In genomic region chr10:122029738-122030137, GRCm38 (mm10) we compare ENCODE assay signal across 12 mouse cellular contexts. TPM values are rescaled to one million over a fixed set of nuclear protein-coding genes. Genes with fewer than 3 reads are reported as not detected.
DNase-seq lines count a peak whose midpoint lies in the region; ATAC-seq and TF ChIP-seq lines count a peak whose summit lies in the region.
"Had no signal": no experiment of that assay in that cellular context is flagged by ENCODE, and none has a peak within 500 bp of the region (broad histone marks: within the 10 kb centered on the region; RNA-seq: fewer than 3 reads in every experiment).

No protein-coding gene starts in this region.

- H3K27ac ChIP-seq in forebrain, postnatal 0 days (ENCODE audit: low read depth, low read length), result no peak overlapping the region
- no peak overlapping the region for H3K27ac ChIP-seq in forebrain, embryonic 16.5 days (ENCODE audit: low read length)
- no peak overlapping the region for H3K27ac ChIP-seq in liver, embryonic 16.5 days (ENCODE audit: low read length)
- H3K27ac ChIP-seq in liver, embryonic 11.5 days (ENCODE audit: low read depth, low read length), result no peak overlapping the region
- H3K27ac ChIP-seq in limb, embryonic 15.5 days, result no peak overlapping the region; the same call in 1 of the 2 replicates
- H3K27ac ChIP-seq: macrophage had no signal

- no peaks in the 10 kb centered on the region for H3K36me3 ChIP-seq in forebrain, postnatal 0 days (ENCODE audit: insufficient read depth)
- no peaks in the 10 kb centered on the region for H3K36me3 ChIP-seq in forebrain, embryonic 16.5 days (ENCODE audit: control insufficient read depth, insufficient read depth)
- no peaks in the 10 kb centered on the region for H3K36me3 ChIP-seq in liver, embryonic 16.5 days (ENCODE audit: control insufficient read depth, insufficient read depth)
- no peaks in the 10 kb centered on the region for H3K36me3 ChIP-seq in liver, embryonic 11.5 days (ENCODE audit: control insufficient read depth, insufficient read depth, low read length)
- no peaks in the 10 kb centered on the region for H3K36me3 ChIP-seq in limb, embryonic 15.5 days
- H3K36me3 ChIP-seq: G1E had no signal

- DNase-seq in forebrain, postnatal 0 days, result no peak
- DNase-seq in liver, embryonic 11.5 days (ENCODE audit: low spot score), result no peak
- DNase-seq in urinary bladder, postnatal 25 days (ENCODE audit: low spot score), result no peak
- DNase-seq in right cerebral cortex, postnatal 36 days (ENCODE audit: low spot score in 2 of 2), result no peak
- DNase-seq: cerebellum, postnatal 25 days; gastrocnemius, postnatal 14 days had no signal

- no peak for TF ChIP-seq CTCF in forebrain, postnatal 0 days (IDR thresholded peaks at IDR 0.05; ENCODE audit: low read depth)

- WGBS in forebrain, postnatal 0 days, result 59% methylated on average over 7 of the region's 7 CpGs
- WGBS in forebrain, embryonic 16.5 days, result 59% methylated on average over 7 of the region's 7 CpGs
- WGBS in liver, embryonic 16.5 days (ENCODE audit: insufficient replicate concordance), result 48% methylated on average over 7 of the region's 7 CpGs
- WGBS in liver, embryonic 11.5 days, result 68% methylated on average over 7 of the region's 7 CpGs
- 21% methylated on average over 7 of the region's 7 CpGs for WGBS in limb, embryonic 15.5 days

- H3K9ac ChIP-seq in forebrain, postnatal 0 days, result no peak overlapping the region
- no peak overlapping the region for H3K9ac ChIP-seq in forebrain, embryonic 16.5 days (replicated peaks; ENCODE audit: low read depth, low read length)
- no peak overlapping the region for H3K9ac ChIP-seq in liver, embryonic 16.5 days (ENCODE audit: low read depth, low read length)
- H3K9ac ChIP-seq in liver, embryonic 11.5 days (ENCODE audit: low read depth, low read length), result no peak overlapping the region
- no peak overlapping the region for H3K9ac ChIP-seq in limb, embryonic 15.5 days

- no peak overlapping the region for H3K4me3 ChIP-seq in forebrain, postnatal 0 days (ENCODE audit: low read depth, low read length)
- no peak overlapping the region for H3K4me3 ChIP-seq in forebrain, embryonic 16.5 days (replicated peaks; ENCODE audit: low read length)
- H3K4me3 ChIP-seq in liver, embryonic 16.5 days (ENCODE audit: low read depth, low read length), result no peak overlapping the region
- no peak overlapping the region for H3K4me3 ChIP-seq in liver, embryonic 11.5 days (ENCODE audit: low read depth, low read length)
- H3K4me3 ChIP-seq in limb, embryonic 15.5 days, result no peak overlapping the region

- H3K9me3 ChIP-seq in forebrain, postnatal 0 days (ENCODE audit: low read length), result no peaks in the 10 kb centered on the region
- no peaks in the 10 kb centered on the region for H3K9me3 ChIP-seq in forebrain, embryonic 16.5 days (ENCODE audit: control insufficient read depth, low read length)
- no peaks in the 10 kb centered on the region for H3K9me3 ChIP-seq in liver, embryonic 16.5 days (replicated peaks; ENCODE audit: control insufficient read depth, low read length)
- H3K9me3 ChIP-seq in liver, embryonic 11.5 days (ENCODE audit: control insufficient read depth, low read length), result no peaks in the 10 kb centered on the region
- no peaks in the 10 kb centered on the region for H3K9me3 ChIP-seq in limb, embryonic 15.5 days

- H3K4me1 ChIP-seq in forebrain, postnatal 0 days (ENCODE audit: insufficient read depth), result peaks cover 6% of the 10 kb centered on the region; the same call in 1 of the 2 replicates
- H3K4me1 ChIP-seq in forebrain, embryonic 16.5 days (replicated peaks; ENCODE audit: control insufficient read depth, insufficient read depth, low read length), result peaks cover 15% of the 10 kb centered on the region
- H3K4me1 ChIP-seq in liver, embryonic 16.5 days (ENCODE audit: control insufficient read depth, low read depth, low read length), result no peaks in the 10 kb centered on the region; the same call in 1 of the 2 replicates
- H3K4me1 ChIP-seq in liver, embryonic 11.5 days (replicated peaks; ENCODE audit: control insufficient read depth, insufficient read depth, low read length), result no peaks in the 10 kb centered on the region
- peaks cover 18% of the 10 kb centered on the region for H3K4me1 ChIP-seq in limb, embryonic 15.5 days

- no peak for ATAC-seq in forebrain, postnatal 0 days
- ATAC-seq in forebrain, embryonic 16.5 days, result no peak
- no peak for ATAC-seq in liver, embryonic 16.5 days (ENCODE audit: low read depth)
- ATAC-seq in liver, embryonic 11.5 days (replicated peaks; ENCODE audit: low FRiP score), result no peak
- peak; percentile 27; the same call in 1 of the 2 replicates for ATAC-seq in granulocyte monocyte progenitor cell, adult 5-6 weeks (replicated peaks; ENCODE audit: poor library complexity, severe bottlenecking)
- no peak for ATAC-seq in limb, embryonic 15.5 days (ENCODE audit: insufficient number of reproducible peaks, low FRiP score, low TSS enrichment, low read depth)

- H3K4me2 ChIP-seq in forebrain, postnatal 0 days (ENCODE audit: low read depth), result peak overlapping the region; percentile 10; the same call in 1 of the 2 replicates
- H3K4me2 ChIP-seq in forebrain, embryonic 16.5 days (ENCODE audit: low read length), result no peak overlapping the region
- H3K4me2 ChIP-seq in liver, embryonic 16.5 days (ENCODE audit: low read depth, low read length), result 0 out of 2 replicates have a peak overlapping the region, but pooled peaks have one; percentile 17
- no peak overlapping the region for H3K4me2 ChIP-seq in liver, embryonic 11.5 days
- H3K4me2 ChIP-seq in limb, embryonic 15.5 days, result peak overlapping the region; percentile 19

- no peaks in the 10 kb centered on the region for H3K27me3 ChIP-seq in forebrain, postnatal 0 days (ENCODE audit: insufficient read depth, low read length)
- H3K27me3 ChIP-seq in forebrain, embryonic 16.5 days (replicated peaks; ENCODE audit: control insufficient read depth, insufficient read depth, low read length), result no peaks in the 10 kb centered on the region
- no peaks in the 10 kb centered on the region for H3K27me3 ChIP-seq in liver, embryonic 16.5 days (ENCODE audit: control insufficient read depth, insufficient read depth, low read depth, low read length)
- no peaks in the 10 kb centered on the region for H3K27me3 ChIP-seq in liver, embryonic 11.5 days (replicated peaks; ENCODE audit: control insufficient read depth, insufficient read depth, low read length)
- no peaks in the 10 kb centered on the region for H3K27me3 ChIP-seq in limb, embryonic 15.5 days

RNA-seq across cellular contexts. Expression of gene Srgap1, which starts 17.4 kb away (rescaled TPM):
- total RNA-seq in forebrain, postnatal 0 days (2014; rRNA removed), result 19.4 and 20.2 TPM in 2 replicates
- polyA plus RNA-seq in forebrain, postnatal 0 days (2015; fragmentation: Nextera tagmentation; extraction: Ambion mirVana), result 13.5 and 27.8 TPM in 2 replicates
- polyA plus RNA-seq in forebrain, embryonic 16.5 days (2015; fragmentation: Nextera tagmentation; extraction: Ambion mirVana), result 29.9 and 32.0 TPM in 2 replicates
- 1.1 TPM in 2 replicates for polyA plus RNA-seq in liver, embryonic 16.5 days (2015; fragmentation: Nextera tagmentation; extraction: Ambion mirVana)
- polyA plus RNA-seq in liver, embryonic 11.5 days (2014; fragmentation: Nextera tagmentation; extraction: Ambion mirVana), result 2.8 and 3.8 TPM in 2 replicates
- not detected in 2 replicates for total RNA-seq in granulocyte monocyte progenitor cell, adult 5-6 weeks (2014; fragmentation: Nextera tagmentation)
- total RNA-seq in granulocyte monocyte progenitor cell, adult 5-6 weeks (2017), result under 0.01 TPM in 1 of 2 replicates, not detected in the other
- 8.8 and 9.5 TPM in 2 replicates for polyA plus RNA-seq in limb, embryonic 15.5 days (2015; fragmentation: Nextera tagmentation; extraction: Ambion mirVana)
- polyA plus RNA-seq: G1E had no signal

Comparison
In these comparisons a context has a peak if more than half of its experiments do, and no peak if none do; other contexts are left out.
1. H3K4me2 ChIP-seq: peak in forebrain, postnatal 0 days (single experiment), liver, embryonic 16.5 days (single experiment) and limb, embryonic 15.5 days (single experiment); none in forebrain, embryonic 16.5 days (single experiment) and liver, embryonic 11.5 days (single experiment).